Mouse (Mus musculus) heart, embryonic 14.5 days (tissue): Measurements from ENCODE around the gene Fam90a1a. TPM values are rescaled to one million over a fixed set of nuclear protein-coding genes. Genes with fewer than 3 reads are reported as not detected.

Experiments used
- ATAC-seq: fragments of 200-750 bp; cut with Nextera tagmentation; 2 replicates; pipeline ENCODE4 v1.8.0; 2017; ENCODE audit warnings: low read depth, moderate TSS enrichment; ENCODE audit not compliant: insufficient number of reproducible peaks, insufficient read depth, low FRiP score
- H3K27ac ChIP-seq, 2 experiments: fragments of 200-500 bp in 1 of 2; fragments of 300-500 bp in 1 of 2; sonication (generic) in 1 of 2; replicated peaks in 1 of 2; 2 replicates each; pipeline ENCODE4 v1.5.1; 2012 to 2014; ENCODE audit warnings: low read depth in 2 of 2, low read length in 2 of 2, control low read depth in 1 of 2, mild to moderate bottlenecking in 1 of 2, mixed read lengths in 1 of 2; ENCODE audit not compliant: control insufficient read depth in 1 of 2, insufficient read depth in 1 of 2
- H3K27me3 ChIP-seq: fragments of 300-500 bp; sonication (generic); 2 replicates; pipeline ENCODE4 v1.6.1; 2014; ENCODE audit warnings: mild to moderate bottlenecking, low read length, control low read depth; ENCODE audit not compliant: control insufficient read depth, insufficient read depth
- H3K36me3 ChIP-seq: fragments of 300-500 bp; sonication (generic); 2 replicates; pipeline ENCODE4 v1.6.1; 2014; ENCODE audit warnings: mild to moderate bottlenecking, control low read depth, low read length, mixed read lengths; ENCODE audit not compliant: control insufficient read depth, insufficient read depth
- H3K4me1 ChIP-seq, 2 experiments: fragments of 200-500 bp in 1 of 2; fragments of 300-500 bp in 1 of 2; sonication (generic) in 1 of 2; 2 replicates each; pipeline ENCODE4 v1.6.1; 2012 to 2014; ENCODE audit warnings: low read length in 2 of 2, control low read depth in 1 of 2, mixed read lengths in 1 of 2; ENCODE audit not compliant: control insufficient read depth in 2 of 2, insufficient read depth in 2 of 2
- H3K4me2 ChIP-seq: fragments of 300-500 bp; sonication (generic); 2 replicates; pipeline ENCODE4 v1.6.1; 2014; ENCODE audit warnings: mild to moderate bottlenecking, low read length
- H3K4me3 ChIP-seq, 2 experiments: fragments of 200-500 bp in 1 of 2; fragments of 300-500 bp in 1 of 2; sonication (generic) in 1 of 2; 2 replicates each; pipeline ENCODE4 v1.5.1; 2012 to 2014; ENCODE audit warnings: low read length in 2 of 2, mild to moderate bottlenecking in 2 of 2, control low read depth in 1 of 2, low read depth in 1 of 2, moderate library complexity in 1 of 2; ENCODE audit not compliant: control insufficient read depth in 1 of 2, insufficient read depth in 1 of 2
- H3K9ac ChIP-seq: fragments of 300-500 bp; sonication (generic); 2 replicates; pipeline ENCODE4 v1.6.1; 2014; ENCODE audit warnings: mild to moderate bottlenecking, low read length
- H3K9me3 ChIP-seq: fragments of 300-500 bp; sonication (generic); 2 replicates; pipeline ENCODE4 v1.6.1; 2016; ENCODE audit warnings: low read length, control low read depth; ENCODE audit not compliant: control insufficient read depth
- WGBS: fragments of 180-500 bp; shearing (Covaris S2); extraction: QIAGEN DNeasy Blood & Tissue Kit; methylation state at CpG from one replicate; pipeline ENCODE4 v1.1.7; 2014; 5-methylcytosine and 5-hydroxymethylcytosine counted together
- polyA plus RNA-seq: library from polyadenylated mRNA; unstranded; fragments of >200 nt; fragmentation: Nextera tagmentation; extraction: Ambion mirVana; gene quantifications from 2 replicates; pipeline ENCODE4 v1.2.1, GENCODE M21; 2014

Fam90a1a gene
- polyA plus RNA-seq, 1 experiment from 2014 or later = not detected

DNA sequence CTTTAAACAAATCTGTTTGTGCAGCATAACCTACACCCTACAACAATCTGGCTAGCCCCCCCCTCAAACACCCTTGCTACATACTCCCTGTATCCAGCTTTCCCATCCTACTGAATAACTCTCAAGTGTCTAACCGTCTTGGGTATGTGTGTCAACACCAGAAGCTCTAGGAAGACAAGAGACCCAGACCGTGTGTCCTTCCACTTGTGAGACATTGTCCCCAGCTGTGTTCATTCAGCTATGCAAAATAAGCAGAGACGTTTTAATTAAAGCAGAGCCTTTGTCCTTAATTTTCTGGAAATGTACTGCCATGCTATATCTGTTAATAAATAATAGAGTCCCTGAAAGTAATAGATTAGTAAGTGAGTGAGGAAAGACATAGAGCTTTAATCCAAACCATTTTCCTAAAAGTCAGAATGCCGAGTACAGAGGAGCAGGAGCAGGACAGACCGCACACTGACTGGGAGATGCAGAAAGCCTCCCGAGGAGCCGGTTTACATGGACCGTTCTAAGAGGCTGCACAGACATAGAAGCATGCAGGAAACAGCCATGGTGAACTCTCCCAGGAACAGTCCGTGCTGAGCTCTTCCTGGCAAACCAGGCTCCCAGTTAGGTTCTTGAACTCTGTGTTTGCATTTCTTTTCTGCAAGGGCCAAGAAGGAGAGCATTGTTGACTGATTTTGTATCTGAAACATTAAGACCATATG is 11.1 kb upstream of the Fam90a1a start:
- H3K36me3 ChIP-seq = no peaks in the 10 kb centered on the region
- H3K4me1 ChIP-seq = no peaks in the 10 kb centered on the region
- no peak for ATAC-seq
- no peak overlapping the region for H3K4me2 ChIP-seq
- H3K27me3 ChIP-seq = no peaks in the 10 kb centered on the region
- H3K27ac ChIP-seq = no peak overlapping the region
- WGBS = 69% methylated on average over 9 of the region's 9 CpGs
- no peaks in the 10 kb centered on the region for H3K9me3 ChIP-seq
- H3K9ac ChIP-seq = no peak overlapping the region
- H3K4me3 ChIP-seq = no peak overlapping the region

DNA sequence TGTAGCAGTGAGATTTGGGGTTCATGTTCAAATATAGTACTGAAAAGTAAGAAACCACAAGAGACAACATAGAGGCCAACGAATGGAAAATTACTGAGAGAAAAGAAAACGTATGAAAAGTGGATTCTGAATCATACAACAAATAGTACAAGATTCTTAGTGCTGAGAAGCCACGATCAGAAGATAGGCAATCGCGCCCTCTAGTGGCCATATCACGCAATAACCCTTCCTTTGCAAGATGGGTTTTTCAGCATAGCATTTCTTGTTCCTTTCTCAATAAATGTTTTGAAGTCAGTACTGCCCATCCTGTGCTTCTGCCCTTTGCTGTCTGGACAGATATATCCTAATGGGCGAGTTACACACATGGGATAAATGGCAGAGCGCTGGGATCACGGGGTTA is 3.2 kb upstream of the Fam90a1a start:
- Histone ChIP-seq H3K4me3 (no peak overlapping the region), H3K27ac (no peak overlapping the region), H3K4me1 (no peaks in the 10 kb centered on the region), H3K4me2 (no peak overlapping the region), H3K36me3 (no peaks in the 10 kb centered on the region), H3K27me3 (no peaks in the 10 kb centered on the region), H3K9me3 (no peaks in the 10 kb centered on the region), H3K9ac (no peak overlapping the region)
- WGBS = 8% methylated on average over 9 of the region's 9 CpGs
- ATAC-seq = no peak

DNA sequence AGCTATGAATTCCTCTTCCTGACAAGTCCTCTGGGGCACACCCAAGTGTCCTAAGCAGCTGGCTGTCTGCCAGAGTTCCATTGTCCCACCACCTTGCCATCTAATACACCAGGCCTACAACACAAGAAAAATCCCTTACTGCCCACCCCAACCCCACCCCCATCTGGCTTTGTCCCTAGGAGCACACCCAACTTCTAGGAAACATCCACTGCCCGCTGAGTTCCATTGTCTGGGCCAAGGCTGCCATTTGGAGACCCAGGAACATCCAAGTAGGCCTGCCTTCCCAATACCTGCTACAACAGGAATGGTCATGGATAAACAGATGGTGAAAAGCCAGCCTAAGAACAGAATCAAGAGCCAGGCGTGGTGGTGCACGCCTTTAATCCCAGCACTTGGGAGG is 2.2 kb upstream of the Fam90a1a start:
- no peak for ATAC-seq
- no peaks in the 10 kb centered on the region for H3K9me3 ChIP-seq
- no peak overlapping the region for H3K4me3 ChIP-seq
- no peak overlapping the region for H3K27ac ChIP-seq
- no peak overlapping the region for H3K4me2 ChIP-seq
- H3K36me3 ChIP-seq = no peaks in the 10 kb centered on the region
- H3K4me1 ChIP-seq = peaks cover 0 to 2% of the 10 kb centered on the region in 2 experiments; a peak in 1 of 4 replicates
- 85% methylated on average over 3 of the region's 3 CpGs for WGBS
- H3K9ac ChIP-seq = no peak overlapping the region
- no peaks in the 10 kb centered on the region for H3K27me3 ChIP-seq

DNA sequence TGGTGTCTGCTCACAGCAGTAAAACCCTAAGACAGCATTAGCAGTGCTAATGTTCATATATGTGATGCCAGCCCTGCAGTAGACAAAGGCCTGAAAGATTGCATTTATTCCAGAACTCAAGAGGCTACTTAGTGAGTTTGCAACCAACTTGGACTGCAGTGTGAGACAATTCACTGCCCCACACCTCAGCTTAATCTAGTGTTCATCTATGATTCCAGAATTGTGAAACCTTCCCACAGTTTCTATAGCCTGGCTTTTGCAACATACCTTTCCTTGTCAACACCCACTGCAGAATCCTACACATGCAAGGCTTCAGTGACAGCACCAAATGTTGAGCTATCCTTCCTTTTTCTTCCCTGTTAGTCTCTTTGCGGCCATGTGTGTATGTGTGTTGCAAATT is 8.1 kb downstream of the Fam90a1a start:
- no peaks in the 10 kb centered on the region for H3K27me3 ChIP-seq
- no peak overlapping the region for H3K27ac ChIP-seq
- ATAC-seq = no peak
- H3K9me3 ChIP-seq = no peaks in the 10 kb centered on the region
- no peaks in the 10 kb centered on the region for H3K4me1 ChIP-seq
- H3K9ac ChIP-seq = no peak overlapping the region
- no peaks in the 10 kb centered on the region for H3K36me3 ChIP-seq
- H3K4me2 ChIP-seq = no peak overlapping the region
- no peak overlapping the region for H3K4me3 ChIP-seq
- 68% methylated on average over 1 of the region's 1 CpGs for WGBS

DNA sequence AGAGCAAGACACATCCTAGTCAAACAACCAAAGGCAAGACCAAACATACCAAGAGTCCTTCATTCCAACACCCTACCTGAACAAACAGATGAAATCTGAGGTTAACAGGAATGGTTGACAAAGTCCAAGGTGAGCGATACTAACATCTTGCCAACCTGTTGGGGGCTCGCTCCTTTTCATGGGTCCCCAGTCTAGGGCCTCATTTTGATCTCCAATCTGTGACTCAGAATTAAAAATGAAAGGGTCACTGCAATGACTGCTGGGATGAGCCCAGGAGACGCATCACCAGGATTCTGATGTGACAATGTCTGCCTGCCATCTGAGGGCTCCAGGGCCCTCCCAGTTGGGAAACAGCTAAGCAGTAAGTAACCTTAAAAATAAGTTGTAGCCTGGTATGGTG is 11.0 kb downstream of the Fam90a1a start, which contains the start of gene Ccdc70:
Gene Ccdc70 (plus strand): TSS at position 301 of the 400 bp plus-strand sequence.
- Histone ChIP-seq H3K9me3 (no peaks in the 10 kb centered on the region), H3K36me3 (no peaks in the 10 kb centered on the region), H3K27me3 (no peaks in the 10 kb centered on the region), H3K4me1 (no peaks in the 10 kb centered on the region), H3K4me3 (no peak within 1 kb of the TSS), H3K9ac (no peak within 1 kb of the TSS), H3K4me2 (no peak within 1 kb of the TSS), H3K27ac (no peak within 1 kb of the TSS)
- ATAC-seq = no peak
- 81% methylated on average over 3 of the region's 3 CpGs for WGBS

DNA sequence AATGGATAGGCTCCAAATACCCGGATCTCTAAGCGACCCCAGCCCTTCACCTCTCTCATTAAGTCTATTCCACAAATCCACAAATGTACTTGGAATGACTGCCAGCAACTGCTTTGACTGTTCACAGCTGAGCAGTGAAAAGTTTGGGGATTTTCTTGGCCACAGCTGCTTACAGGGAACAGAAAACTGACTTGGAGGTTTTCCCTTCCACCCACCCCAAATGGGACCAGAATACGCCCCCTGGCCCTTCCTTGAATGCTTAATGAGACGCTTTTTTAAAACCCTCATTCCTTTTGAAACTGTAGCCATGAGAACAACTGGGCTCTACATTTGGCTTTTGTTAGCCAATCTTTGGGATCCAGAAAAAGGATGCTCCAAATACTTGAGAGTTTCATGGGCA is 19.7 kb downstream of the Fam90a1a start:
- no peak overlapping the region for H3K4me3 ChIP-seq
- H3K27me3 ChIP-seq = no peaks in the 10 kb centered on the region
- H3K27ac ChIP-seq = no peak overlapping the region
- H3K4me1 ChIP-seq = no peaks in the 10 kb centered on the region
- 60% methylated on average over 4 of the region's 4 CpGs for WGBS
- no peak for ATAC-seq
- no peaks in the 10 kb centered on the region for H3K9me3 ChIP-seq
- no peak overlapping the region for H3K9ac ChIP-seq
- no peak overlapping the region for H3K4me2 ChIP-seq
- no peaks in the 10 kb centered on the region for H3K36me3 ChIP-seq

DNA sequence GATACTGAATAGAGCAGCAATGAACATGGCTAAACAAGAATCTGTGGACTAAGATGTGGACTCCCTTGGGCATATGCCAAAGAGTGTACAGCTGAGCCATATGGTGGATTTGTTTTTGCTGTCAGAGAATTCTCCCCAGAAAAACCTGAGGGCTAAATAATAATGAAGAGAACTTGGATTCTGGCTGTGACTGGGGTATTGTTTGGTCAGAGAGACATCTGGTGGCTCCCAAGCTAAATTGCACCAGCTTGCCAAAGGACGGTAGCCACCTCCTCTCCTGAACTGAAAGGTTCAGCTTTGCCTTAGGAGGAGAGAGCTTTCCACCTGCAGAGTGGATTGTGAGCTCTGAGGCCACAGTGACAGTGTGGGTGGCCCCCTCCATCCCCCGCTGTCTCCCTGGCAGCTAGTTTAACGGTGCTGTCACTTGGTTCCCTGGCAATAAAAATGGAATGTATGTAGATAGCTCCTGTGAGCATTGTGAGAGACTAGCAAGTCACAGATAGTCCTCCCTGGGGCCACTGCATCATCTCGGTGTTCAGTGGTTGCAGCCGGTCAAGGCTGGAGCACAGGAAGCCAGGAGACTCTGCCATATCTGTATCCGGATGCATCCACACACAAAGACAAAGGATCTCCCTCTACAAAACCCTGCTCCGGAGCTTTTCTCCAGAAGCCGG is 23.3 kb downstream of the Fam90a1a start:
- H3K36me3 ChIP-seq = no peaks in the 10 kb centered on the region
- no peak overlapping the region for H3K9ac ChIP-seq
- H3K4me3 ChIP-seq = no peak overlapping the region
- no peak for ATAC-seq
- H3K27me3 ChIP-seq = no peaks in the 10 kb centered on the region
- H3K9me3 ChIP-seq = no peaks in the 10 kb centered on the region
- WGBS = 56% methylated on average over 8 of the region's 8 CpGs
- no peaks in the 10 kb centered on the region for H3K4me1 ChIP-seq
- no peak overlapping the region for H3K4me2 ChIP-seq
- H3K27ac ChIP-seq = no peak overlapping the region
